Mouse (Mus musculus) testis, adult 2 months (tissue): ENCODE data around the gene Rassf5.

ENCODE experiments used
- CTCF ChIP-seq: fragments of 200-500 bp; IDR thresholded peaks from 2 replicates; pipeline ENCODE4 v1.5.1; 2012; ENCODE audit warnings: low read depth, mild to moderate bottlenecking, inconsistent platforms, low read length, moderate library complexity; ENCODE audit not compliant: control insufficient read depth, insufficient read depth, insufficient replicate concordance
- POLR2A ChIP-seq: fragments of 200-500 bp; IDR thresholded peaks from 2 replicates; pipeline ENCODE4 v1.6.1; 2012; ENCODE audit warnings: low read depth, mild to moderate bottlenecking, inconsistent platforms, low read length, moderate library complexity; ENCODE audit not compliant: control insufficient read depth

- TF ChIP-seq CTCF (no peak), POLR2A (no peak)
These were observed 67.8 kb downstream of the Rassf5 start for GRCm38 (mm10) chr1:131177249-131177648.
